Mouse (Mus musculus) E14TG2a.4 (cell line): Measurements from ENCODE around the gene Glrx.
A peak's percentile ranks its signal among the peaks of the same experiment; 100 is the strongest.

ENCODE experiments used
- H3K27me3 ChIP-seq: 2 replicates; pipeline ENCODE4 v1.6.1; 2014; ENCODE audit warnings: low read length, control low read depth; ENCODE audit not compliant: insufficient read depth
- H3K36me3 ChIP-seq: 2 replicates; pipeline ENCODE4 v1.6.1; 2014; ENCODE audit warnings: low read length, control low read depth; ENCODE audit not compliant: insufficient read depth
- H3K4me1 ChIP-seq: replicated peaks from 2 replicates; pipeline ENCODE4 v1.6.1; 2014; ENCODE audit warnings: low read depth, low read length, control low read depth
- H3K4me3 ChIP-seq: replicated peaks from 2 replicates; pipeline ENCODE4 v1.5.1; 2014; ENCODE audit warnings: mild to moderate bottlenecking, low read length
- H3K9me3 ChIP-seq: 2 replicates; pipeline ENCODE4 v1.6.1; 2014; ENCODE audit warnings: low read length, control low read depth
- CTCF ChIP-seq: conservative IDR thresholded peaks from 2 replicates; pipeline ENCODE4 v1.5.1; 2014; ENCODE audit warnings: low read length
- NANOG ChIP-seq: IDR thresholded peaks from 2 replicates; pipeline ENCODE4 v1.6.1; 2014; ENCODE audit warnings: borderline replicate concordance, low read length, mixed read lengths
- POU5F1 ChIP-seq: IDR thresholded peaks from 2 replicates; pipeline ENCODE4 v1.6.1; 2014; ENCODE audit warnings: low read length, borderline replicate concordance

The Glrx gene

DNA sequence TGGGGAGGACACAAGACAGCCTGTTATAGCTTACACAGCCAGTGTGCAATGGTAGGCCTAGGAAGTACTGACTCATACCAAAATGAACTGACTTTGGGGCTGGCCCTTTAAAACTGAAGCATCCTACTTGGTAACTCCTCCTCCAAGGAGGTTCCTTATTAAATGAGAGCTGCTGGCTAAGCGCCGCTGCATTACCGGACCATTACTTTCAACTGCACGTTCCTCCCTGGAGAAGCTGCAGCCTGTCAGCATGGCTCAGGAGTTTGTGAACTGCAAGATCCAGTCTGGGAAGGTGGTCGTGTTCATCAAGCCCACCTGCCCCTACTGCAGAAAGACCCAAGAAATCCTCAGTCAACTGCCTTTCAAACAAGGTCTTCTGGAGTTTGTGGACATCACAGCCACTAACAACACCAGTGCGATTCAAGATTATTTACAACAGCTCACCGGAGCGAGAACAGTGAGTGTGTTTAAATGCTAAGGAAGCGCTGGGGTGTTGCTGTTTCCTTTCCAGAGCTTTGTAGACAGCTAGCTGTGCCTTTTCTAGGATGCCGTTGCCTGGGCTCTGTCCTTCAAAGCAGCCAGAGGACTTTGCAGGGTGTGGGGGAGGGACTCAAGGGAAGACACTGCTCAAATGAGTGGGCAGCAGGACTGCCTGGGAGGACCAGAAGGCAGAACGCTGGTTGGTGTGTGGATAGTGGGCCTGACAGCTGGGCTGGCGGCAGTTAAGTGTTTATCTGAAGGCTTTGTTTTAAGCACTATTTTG lies at the start of gene Glrx:
Gene Glrx, plus strand, starts transcription at position 150 of the 763 bp plus-strand sequence.
- H3K36me3 ChIP-seq = no peaks in the 10 kb centered on the region
- peak within 1 kb of the TSS; percentile 75 for H3K4me3 ChIP-seq
- H3K27me3 ChIP-seq = no peaks in the 10 kb centered on the region
- peaks cover 92% of the 10 kb centered on the region for H3K4me1 ChIP-seq
- no peaks in the 10 kb centered on the region for H3K9me3 ChIP-seq
- TF ChIP-seq POU5F1 (no peak), CTCF (no peak), NANOG (no peak)

DNA sequence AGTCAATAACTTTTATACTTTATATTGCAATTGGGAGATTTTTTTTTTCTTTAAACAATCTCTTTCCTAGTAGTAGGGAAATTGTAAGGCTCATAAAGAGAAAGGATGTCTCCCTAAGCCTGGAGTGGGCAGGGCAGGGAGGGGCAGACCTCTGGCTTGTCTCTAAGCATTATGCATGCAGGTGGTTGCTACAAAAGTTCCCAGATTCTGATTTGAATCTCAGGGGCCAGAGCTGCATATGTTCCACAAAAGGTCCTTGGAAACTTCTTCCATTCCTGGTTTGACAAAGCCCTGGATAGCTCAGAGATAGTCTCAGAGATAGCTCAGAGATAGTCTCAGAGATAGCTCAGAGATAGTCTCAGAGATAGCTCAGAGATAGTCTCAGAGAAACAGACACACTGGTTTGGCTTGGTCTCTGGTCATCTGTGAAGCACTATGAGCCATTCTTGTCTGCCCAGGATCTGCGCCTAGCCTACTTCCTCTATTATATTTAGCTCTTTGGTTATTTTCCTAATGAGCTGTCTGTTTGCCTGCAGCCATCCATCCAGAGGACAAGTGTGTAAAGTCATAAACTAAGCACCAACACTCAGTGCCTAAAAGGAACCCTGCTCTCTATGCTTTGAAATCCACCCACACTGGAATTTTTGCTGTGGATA lies 49.0 kb upstream of the Glrx start:
- no peaks in the 10 kb centered on the region for H3K9me3 ChIP-seq
- H3K36me3 ChIP-seq = no peaks in the 10 kb centered on the region
- H3K4me3 ChIP-seq = no peak overlapping the region
- H3K27me3 ChIP-seq = no peaks in the 10 kb centered on the region
- TF ChIP-seq NANOG = no peak
- TF ChIP-seq CTCF = no peak
- TF ChIP-seq POU5F1 = no peak
- H3K4me1 ChIP-seq = peaks cover 30% of the 10 kb centered on the region

DNA sequence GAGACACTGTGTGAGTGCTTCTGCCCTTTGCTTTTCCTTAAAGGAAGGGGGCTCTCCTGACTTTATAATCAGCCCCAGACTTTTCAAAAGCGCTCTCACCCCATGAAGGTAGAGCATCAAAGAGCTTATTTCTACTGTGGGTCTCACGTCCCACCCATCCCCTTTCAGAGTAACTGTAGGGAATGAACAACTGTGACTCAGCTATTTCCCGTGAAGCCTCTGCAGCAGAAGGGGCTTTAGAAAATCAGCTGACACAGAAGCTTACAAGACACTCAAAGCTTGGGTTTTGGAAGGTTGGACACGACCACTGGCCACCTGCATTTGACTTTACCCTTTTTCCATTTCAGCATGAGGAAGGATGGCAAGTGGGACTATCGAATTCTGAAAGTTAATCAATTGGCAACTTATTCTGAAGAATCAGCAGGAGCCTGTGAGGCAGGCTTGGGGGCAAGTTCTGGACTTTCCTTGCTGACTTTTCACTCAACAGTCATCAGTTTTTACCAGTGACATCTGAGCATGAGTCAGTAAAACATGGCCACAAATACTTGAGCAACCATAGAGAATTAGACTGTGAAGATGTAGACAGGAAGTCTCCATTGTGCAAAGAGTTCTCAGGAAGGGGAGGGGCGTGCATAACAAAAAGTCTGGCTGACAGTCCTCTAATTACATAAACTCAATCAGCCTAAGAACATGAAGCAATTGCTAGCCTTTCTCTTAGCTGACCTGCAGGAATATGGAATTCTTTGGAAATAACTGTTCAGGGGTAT lies 45.6 kb upstream of the Glrx start:
- no peak for TF ChIP-seq CTCF
- peak; percentile 72; the same call in 1 of the 2 replicates for TF ChIP-seq POU5F1
- H3K36me3 ChIP-seq = no peaks in the 10 kb centered on the region
- H3K9me3 ChIP-seq = no peaks in the 10 kb centered on the region
- H3K27me3 ChIP-seq = no peaks in the 10 kb centered on the region
- H3K4me3 ChIP-seq = no peak overlapping the region
- H3K4me1 ChIP-seq = peaks cover 29% of the 10 kb centered on the region

DNA sequence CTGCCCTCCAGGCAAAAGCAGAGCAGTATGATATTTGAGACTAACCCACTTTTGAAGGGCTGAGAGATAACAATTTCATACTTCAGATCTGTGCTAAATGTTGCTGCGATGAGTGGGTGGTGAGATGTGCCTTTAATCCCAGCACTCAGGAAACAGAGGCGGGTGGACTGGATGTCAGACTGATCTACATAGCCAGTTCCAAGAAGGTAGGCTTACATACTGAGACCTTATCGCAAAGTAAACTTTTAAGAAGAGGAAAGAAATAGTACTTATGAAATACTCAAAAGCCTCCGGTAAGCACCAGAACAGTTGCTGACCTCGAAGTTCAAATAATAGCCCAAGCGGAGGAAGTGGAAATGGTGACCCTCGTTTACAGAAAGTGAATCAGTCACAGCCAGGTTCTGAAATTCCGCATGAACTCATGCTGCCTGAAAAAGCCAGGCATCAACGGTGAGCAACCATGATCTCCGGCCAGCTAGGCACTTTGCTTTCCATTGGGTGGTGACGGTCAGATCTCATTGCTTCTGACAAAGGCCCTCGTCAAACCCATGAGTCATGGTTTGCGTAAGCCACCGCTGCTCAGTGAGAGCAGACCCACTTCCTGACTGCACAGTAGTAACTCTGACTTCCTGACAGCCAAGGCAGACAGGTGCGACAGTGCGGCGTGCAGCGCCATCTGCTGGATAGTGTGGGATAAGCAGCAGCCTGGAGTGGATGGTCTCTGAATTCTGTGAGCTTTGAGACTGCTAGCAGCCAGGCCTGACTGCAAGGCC lies 42.1 kb upstream of the Glrx start:
- TF ChIP-seq POU5F1 (no peak), CTCF (peak; percentile 93), NANOG (no peak)
- no peak overlapping the region for H3K4me3 ChIP-seq
- no peaks in the 10 kb centered on the region for H3K36me3 ChIP-seq
- H3K27me3 ChIP-seq = no peaks in the 10 kb centered on the region
- H3K9me3 ChIP-seq = no peaks in the 10 kb centered on the region
- peaks cover 26% of the 10 kb centered on the region for H3K4me1 ChIP-seq

DNA sequence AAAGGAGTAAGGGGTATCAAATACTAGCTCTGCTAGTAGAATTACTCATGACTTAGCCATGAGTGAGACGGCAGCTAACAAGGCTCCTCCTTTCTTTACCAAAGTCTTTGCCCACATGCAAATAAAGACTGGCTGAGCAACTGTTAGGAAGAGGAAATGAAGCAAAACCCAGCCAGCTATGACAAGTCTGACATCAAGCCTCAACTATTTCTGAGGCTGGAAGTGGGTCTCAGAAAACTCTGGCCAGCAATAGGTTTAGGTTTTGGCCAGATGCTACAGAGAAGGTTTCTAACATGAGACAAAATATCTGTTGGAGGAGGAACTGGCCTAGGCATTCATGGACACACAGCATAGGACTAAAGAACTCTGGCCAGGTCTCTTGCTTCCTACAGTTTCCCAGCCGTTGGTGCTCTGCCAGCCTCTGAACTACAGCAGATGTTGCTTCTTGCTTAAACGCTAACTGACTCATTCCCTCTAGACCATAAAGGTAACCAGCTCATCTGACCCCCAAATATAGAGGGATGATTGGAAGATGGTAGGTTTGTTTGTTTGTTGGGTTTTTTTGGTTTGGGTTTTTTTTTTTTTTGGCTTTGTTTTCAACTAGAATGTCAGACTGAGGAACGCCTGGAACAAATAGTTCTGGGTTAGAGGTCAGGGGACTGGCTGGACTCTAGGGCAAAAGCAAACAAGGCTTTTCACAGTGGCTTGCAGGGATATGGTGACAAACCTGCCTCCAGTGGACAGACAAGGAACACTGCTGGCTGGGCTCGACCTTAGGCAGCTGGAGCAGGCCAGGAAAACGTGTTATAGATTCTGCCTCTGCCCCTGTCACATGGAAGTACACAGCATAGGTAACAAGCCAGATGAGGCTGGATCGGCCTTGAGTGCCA lies 41.0 kb upstream of the Glrx start:
- Histone ChIP-seq H3K4me3 (no peak overlapping the region), H3K4me1 (peaks cover 16% of the 10 kb centered on the region), H3K36me3 (no peaks in the 10 kb centered on the region), H3K9me3 (no peaks in the 10 kb centered on the region), H3K27me3 (no peaks in the 10 kb centered on the region)
- no peak for TF ChIP-seq POU5F1
- TF ChIP-seq NANOG = no peak
- no peak for TF ChIP-seq CTCF

DNA sequence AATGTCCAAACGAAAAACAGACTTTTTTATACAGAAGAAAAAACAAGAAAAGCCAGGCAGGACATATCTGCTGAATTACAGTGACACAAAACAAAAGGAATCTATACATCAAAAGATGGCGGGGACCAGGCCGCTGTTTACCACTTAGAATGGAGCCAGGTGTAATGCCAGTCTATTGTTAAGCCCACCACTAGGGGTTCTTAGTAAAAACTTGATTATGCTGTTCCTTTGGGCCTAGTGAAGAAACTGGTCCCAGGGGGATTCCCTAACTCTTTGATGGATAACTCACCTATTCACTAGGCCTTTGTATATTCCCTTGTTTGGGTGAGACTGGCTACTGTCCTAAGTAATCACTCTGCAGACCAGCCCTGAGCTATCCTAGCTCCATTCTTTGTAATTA lies 40.2 kb upstream of the Glrx start:
- H3K4me3 ChIP-seq = no peak overlapping the region
- TF ChIP-seq NANOG (no peak), CTCF (no peak), POU5F1 (no peak)
- no peaks in the 10 kb centered on the region for H3K36me3 ChIP-seq
- peaks cover 8% of the 10 kb centered on the region for H3K4me1 ChIP-seq
- no peaks in the 10 kb centered on the region for H3K9me3 ChIP-seq
- no peaks in the 10 kb centered on the region for H3K27me3 ChIP-seq

DNA sequence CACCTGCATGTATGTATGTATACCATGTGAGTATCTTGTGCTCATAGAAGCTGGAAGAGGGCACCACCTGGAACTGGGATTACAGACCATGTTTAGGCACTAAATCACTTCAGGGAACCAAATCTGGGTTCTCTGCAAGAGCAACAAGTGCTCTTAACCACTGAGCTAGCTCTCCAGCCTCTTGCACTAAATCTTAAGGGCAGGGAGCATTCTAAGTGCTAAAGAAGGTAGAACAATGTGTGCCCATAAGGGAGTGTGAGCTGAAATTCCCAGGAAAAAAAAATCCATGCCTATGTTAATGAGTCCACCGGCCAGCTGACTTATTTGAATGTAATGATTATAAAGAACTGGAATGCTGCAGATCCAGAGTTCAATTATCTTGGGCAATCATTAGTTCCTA lies 31.7 kb upstream of the Glrx start:
- Histone ChIP-seq H3K4me3 (no peak overlapping the region), H3K36me3 (no peaks in the 10 kb centered on the region), H3K27me3 (no peaks in the 10 kb centered on the region), H3K9me3 (peaks cover 10% of the 10 kb centered on the region; the same call in 1 of the 2 replicates), H3K4me1 (no peaks in the 10 kb centered on the region; the same call in 1 of the 2 replicates)
- TF ChIP-seq CTCF (no peak), POU5F1 (no peak), NANOG (no peak)
